Mouse (Mus musculus): ENCODE measurements around the gene Iffo2. TPM values are rescaled to one million over a fixed set of nuclear protein-coding genes. Genes with fewer than 3 reads are reported as not detected.

Iffo2 gene
- polyA plus RNA-seq, 1 experiment from 2014 or later = 5.6 TPM

- ATAC-seq (ENCODE audit: low FRiP score) (no peak), DNase-seq (ENCODE audit: low spot score) (no peak)
- Histone ChIP-seq H3K9me3 (ENCODE audit: control insufficient read depth, low read length) (no peaks in the 10 kb centered on the region), H3K36me3 (replicated peaks; ENCODE audit: control insufficient read depth, insufficient read depth) (peaks cover 41% of the 10 kb centered on the region), H3K4me2 (replicated peaks) (no peak overlapping the region), H3K4me1 (replicated peaks; ENCODE audit: control insufficient read depth, insufficient read depth, low read length) (no peaks in the 10 kb centered on the region), H3K27me3 (ENCODE audit: control insufficient read depth, insufficient read depth, low read length) (no peaks in the 10 kb centered on the region), H3K9ac (no peak overlapping the region), H3K4me3 (replicated peaks; ENCODE audit: low read length) (no peak overlapping the region), H3K27ac (no peak overlapping the region)
- 47% methylated on average over 3 of the region's 3 CpGs for WGBS
These were observed 38.0 kb upstream of the Iffo2 start for GRCm38 (mm10) chr4:139492258-139492833.

GRCm38 (mm10) chr4:139493227-139494025 lies 36.9 kb upstream of the Iffo2 start:
- no peaks in the 10 kb centered on the region for H3K4me1 ChIP-seq (replicated peaks; ENCODE audit: control insufficient read depth, insufficient read depth, low read length)
- 80% methylated on average over 9 of the region's 9 CpGs for WGBS
- no peaks in the 10 kb centered on the region for H3K9me3 ChIP-seq (ENCODE audit: control insufficient read depth, low read length)
- ATAC-seq (ENCODE audit: low FRiP score) (no peak), DNase-seq (ENCODE audit: low spot score) (no peak)
- no peak overlapping the region for H3K27ac ChIP-seq
- no peaks in the 10 kb centered on the region for H3K27me3 ChIP-seq (ENCODE audit: control insufficient read depth, insufficient read depth, low read length)
- H3K4me3 ChIP-seq (replicated peaks; ENCODE audit: low read length) = no peak overlapping the region
- H3K36me3 ChIP-seq (replicated peaks; ENCODE audit: control insufficient read depth, insufficient read depth) = peaks cover 30% of the 10 kb centered on the region
- no peak overlapping the region for H3K4me2 ChIP-seq (replicated peaks)
- H3K9ac ChIP-seq = no peak overlapping the region

GRCm38 (mm10) chr4:139500814-139501213 lies 29.5 kb upstream of the Iffo2 start:
- Histone ChIP-seq H3K27me3 (ENCODE audit: control insufficient read depth, insufficient read depth, low read length) (no peaks in the 10 kb centered on the region), H3K4me3 (replicated peaks; ENCODE audit: low read length) (no peak overlapping the region), H3K9me3 (ENCODE audit: control insufficient read depth, low read length) (no peaks in the 10 kb centered on the region), H3K9ac (no peak overlapping the region), H3K4me1 (replicated peaks; ENCODE audit: control insufficient read depth, insufficient read depth, low read length) (no peaks in the 10 kb centered on the region; the same call in 1 of the 2 replicates), H3K36me3 (replicated peaks; ENCODE audit: control insufficient read depth, insufficient read depth) (no peaks in the 10 kb centered on the region), H3K27ac (no peak overlapping the region), H3K4me2 (replicated peaks) (no peak overlapping the region)
- ATAC-seq (ENCODE audit: low FRiP score) (no peak), DNase-seq (ENCODE audit: low spot score) (no peak)
- 43% methylated on average over 14 of the region's 14 CpGs for WGBS

- no peaks in the 10 kb centered on the region; the same call in 1 of the 2 replicates for H3K4me1 ChIP-seq (replicated peaks; ENCODE audit: control insufficient read depth, insufficient read depth, low read length)
- no peak overlapping the region for H3K27ac ChIP-seq
- WGBS = 88% methylated on average over 6 of the region's 6 CpGs
- H3K9ac ChIP-seq = no peak overlapping the region
- H3K4me2 ChIP-seq (replicated peaks) = no peak overlapping the region
- H3K4me3 ChIP-seq (replicated peaks; ENCODE audit: low read length) = no peak overlapping the region
- H3K9me3 ChIP-seq (ENCODE audit: control insufficient read depth, low read length) = no peaks in the 10 kb centered on the region
- ATAC-seq (ENCODE audit: low FRiP score) = no peak
- no peaks in the 10 kb centered on the region for H3K36me3 ChIP-seq (replicated peaks; ENCODE audit: control insufficient read depth, insufficient read depth)
- no peaks in the 10 kb centered on the region for H3K27me3 ChIP-seq (ENCODE audit: control insufficient read depth, insufficient read depth, low read length)
- no peak for DNase-seq (ENCODE audit: low spot score)
These were observed 28.6 kb upstream of the Iffo2 start for GRCm38 (mm10) chr4:139501702-139502101.

- H3K9me3 ChIP-seq (ENCODE audit: control insufficient read depth, low read length) = no peaks in the 10 kb centered on the region
- no peaks in the 10 kb centered on the region for H3K27me3 ChIP-seq (ENCODE audit: control insufficient read depth, insufficient read depth, low read length)
- H3K36me3 ChIP-seq (replicated peaks; ENCODE audit: control insufficient read depth, insufficient read depth) = no peaks in the 10 kb centered on the region
- H3K4me1 ChIP-seq (replicated peaks; ENCODE audit: control insufficient read depth, insufficient read depth, low read length) = no peaks in the 10 kb centered on the region; the same call in 1 of the 2 replicates
- no peak overlapping the region for H3K4me3 ChIP-seq (replicated peaks; ENCODE audit: low read length)
- WGBS = 93% methylated on average over 8 of the region's 8 CpGs
- H3K27ac ChIP-seq = no peak overlapping the region
- H3K9ac ChIP-seq = no peak overlapping the region
- no peak for DNase-seq (ENCODE audit: low spot score)
- ATAC-seq (ENCODE audit: low FRiP score) = no peak
- H3K4me2 ChIP-seq (replicated peaks) = no peak overlapping the region
These were observed 26.4 kb upstream of the Iffo2 start for GRCm38 (mm10) chr4:139503919-139504318.

- no peaks in the 10 kb centered on the region for H3K36me3 ChIP-seq (replicated peaks; ENCODE audit: control insufficient read depth, insufficient read depth)
- no peak overlapping the region for H3K4me2 ChIP-seq (replicated peaks)
- ATAC-seq (ENCODE audit: low FRiP score) (no peak), DNase-seq (ENCODE audit: low spot score) (no peak)
- no peak overlapping the region for H3K27ac ChIP-seq
- no peak overlapping the region for H3K4me3 ChIP-seq (replicated peaks; ENCODE audit: low read length)
- no peak overlapping the region for H3K9ac ChIP-seq
- H3K4me1 ChIP-seq (replicated peaks; ENCODE audit: control insufficient read depth, insufficient read depth, low read length) = no peaks in the 10 kb centered on the region; the same call in 1 of the 2 replicates
- WGBS = 80% methylated on average over 4 of the region's 4 CpGs
- no peaks in the 10 kb centered on the region for H3K27me3 ChIP-seq (ENCODE audit: control insufficient read depth, insufficient read depth, low read length)
- H3K9me3 ChIP-seq (ENCODE audit: control insufficient read depth, low read length) = no peaks in the 10 kb centered on the region
These were observed 24.6 kb upstream of the Iffo2 start for GRCm38 (mm10) chr4:139505716-139506115.

GRCm38 (mm10) chr4:139506727-139507126 lies 23.6 kb upstream of the Iffo2 start:
- Histone ChIP-seq H3K36me3 (replicated peaks; ENCODE audit: control insufficient read depth, insufficient read depth) (no peaks in the 10 kb centered on the region), H3K4me1 (replicated peaks; ENCODE audit: control insufficient read depth, insufficient read depth, low read length) (no peaks in the 10 kb centered on the region), H3K27me3 (ENCODE audit: control insufficient read depth, insufficient read depth, low read length) (no peaks in the 10 kb centered on the region), H3K4me3 (replicated peaks; ENCODE audit: low read length) (no peak overlapping the region), H3K9me3 (ENCODE audit: control insufficient read depth, low read length) (no peaks in the 10 kb centered on the region), H3K4me2 (replicated peaks) (no peak overlapping the region), H3K27ac (no peak overlapping the region), H3K9ac (no peak overlapping the region)
- WGBS = 95% methylated on average over 11 of the region's 11 CpGs
- DNase-seq (ENCODE audit: low spot score) (no peak), ATAC-seq (ENCODE audit: low FRiP score) (no peak)

- Histone ChIP-seq H3K4me1 (replicated peaks; ENCODE audit: control insufficient read depth, insufficient read depth, low read length) (no peaks in the 10 kb centered on the region), H3K4me2 (replicated peaks) (no peak overlapping the region), H3K9ac (no peak overlapping the region), H3K4me3 (replicated peaks; ENCODE audit: low read length) (no peak overlapping the region), H3K9me3 (ENCODE audit: control insufficient read depth, low read length) (no peaks in the 10 kb centered on the region), H3K27me3 (ENCODE audit: control insufficient read depth, insufficient read depth, low read length) (no peaks in the 10 kb centered on the region), H3K27ac (no peak overlapping the region), H3K36me3 (replicated peaks; ENCODE audit: control insufficient read depth, insufficient read depth) (no peaks in the 10 kb centered on the region)
- ATAC-seq (ENCODE audit: low FRiP score) = no peak
- DNase-seq (ENCODE audit: low spot score) = no peak
- 74% methylated on average over 2 of the region's 2 CpGs for WGBS
These were observed 21.3 kb upstream of the Iffo2 start for GRCm38 (mm10) chr4:139509069-139509468.

GRCm38 (mm10) chr4:139511557-139511956 lies 18.8 kb upstream of the Iffo2 start:
- Histone ChIP-seq H3K27me3 (ENCODE audit: control insufficient read depth, insufficient read depth, low read length) (no peaks in the 10 kb centered on the region), H3K27ac (no peak overlapping the region), H3K36me3 (replicated peaks; ENCODE audit: control insufficient read depth, insufficient read depth) (no peaks in the 10 kb centered on the region), H3K4me3 (replicated peaks; ENCODE audit: low read length) (no peak overlapping the region), H3K9me3 (ENCODE audit: control insufficient read depth, low read length) (no peaks in the 10 kb centered on the region), H3K9ac (no peak overlapping the region), H3K4me2 (replicated peaks) (no peak overlapping the region), H3K4me1 (replicated peaks; ENCODE audit: control insufficient read depth, insufficient read depth, low read length) (no peaks in the 10 kb centered on the region)
- 90% methylated on average over 2 of the region's 2 CpGs for WGBS
- DNase-seq (ENCODE audit: low spot score) (no peak), ATAC-seq (ENCODE audit: low FRiP score) (no peak)
